Mouse (Mus musculus) right cerebral cortex, adult 2 months (tissue): ENCODE data around the gene Sec13.
A peak's percentile ranks its signal among the peaks of the same experiment; 100 is the strongest.
"Not testable (repeated sequence)": the region's sequence is repeated elsewhere in the genome, so short reads cannot be mapped to it uniquely, and the experiment has no call there.

Source experiments
- DNase-seq, 2 experiments: peaks; one replicate each; pipeline ENCODE4 v3.0.0; 2021 to 2022; ENCODE audit warnings: low spot score in 2 of 2

The Sec13 gene

DNA sequence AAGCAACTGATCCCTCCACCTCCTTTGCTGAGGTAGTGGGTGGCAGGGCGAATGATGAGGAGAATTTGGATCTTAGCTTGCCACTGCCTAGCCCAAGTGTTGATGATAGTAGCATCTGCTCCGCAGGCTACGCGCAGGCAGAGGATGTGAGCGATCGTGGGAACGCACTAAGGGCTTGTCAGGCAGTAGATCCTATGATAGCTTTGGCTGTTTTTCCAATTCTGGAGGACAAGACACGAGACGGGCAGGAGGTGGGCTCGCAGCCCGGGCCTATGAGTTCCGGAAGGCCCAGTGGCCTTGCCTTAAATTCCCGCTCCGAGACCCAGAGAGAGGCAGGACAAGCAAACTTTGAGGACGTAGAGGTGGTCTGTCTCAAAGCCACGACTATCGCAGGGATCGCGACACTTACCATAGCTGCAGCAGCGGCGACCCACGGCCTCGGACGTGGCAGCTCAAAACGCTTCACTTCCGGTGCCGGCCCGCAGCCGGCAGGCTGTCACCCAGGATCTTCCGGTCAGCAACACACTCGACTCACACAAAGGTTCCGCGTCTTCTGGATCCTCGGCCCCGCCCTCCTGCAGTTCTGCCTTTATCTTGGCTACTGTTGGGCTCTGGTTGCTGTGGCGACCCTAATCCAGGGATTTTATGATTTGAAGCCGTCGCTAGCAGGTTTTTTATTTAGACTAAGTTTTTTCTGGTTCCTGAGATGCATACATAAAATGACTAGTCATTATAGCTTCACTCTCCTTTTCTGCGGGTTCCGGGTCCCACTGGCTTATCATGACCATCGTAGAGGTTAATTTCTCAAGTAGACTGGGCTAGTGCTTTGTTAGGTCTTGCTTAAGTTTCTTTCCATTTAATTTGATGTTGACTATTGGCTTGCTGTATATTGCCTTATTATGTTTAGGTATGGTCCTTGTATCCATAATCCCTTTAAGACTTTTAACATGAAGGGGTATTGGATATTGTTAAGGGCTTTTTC, at the start of gene Sec13:
Gene Sec13 (minus strand): TSS at position 508 of the 982 bp plus-strand sequence.
- DNase-seq, result peak; percentile 90 to 91

DNA sequence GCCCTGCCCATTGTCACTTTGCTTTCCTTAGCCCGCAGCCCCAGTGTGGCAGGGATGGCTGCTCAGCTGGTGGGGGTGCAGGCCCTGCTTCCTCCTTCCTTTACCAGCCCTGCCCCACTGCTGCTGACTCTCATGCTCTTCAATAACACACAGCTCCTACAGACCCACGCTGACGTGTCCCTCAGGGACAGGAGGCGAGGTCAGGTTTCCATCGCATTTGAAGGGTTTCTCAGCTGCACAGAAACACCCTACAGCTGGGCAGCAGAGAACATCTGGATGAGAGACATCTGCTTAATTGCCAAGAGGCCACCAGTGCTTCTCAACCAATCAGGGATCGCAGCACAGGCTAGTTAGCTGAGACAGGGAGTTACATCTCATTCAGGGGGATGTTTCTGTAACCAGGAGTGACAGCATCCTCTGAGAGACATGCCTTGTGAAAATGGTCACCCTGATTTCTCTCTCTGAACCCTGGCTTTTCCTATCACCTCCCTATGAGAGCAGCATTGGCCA, 47.0 kb upstream of the Sec13 start:
- DNase-seq, result no peak

GRCm38 (mm10) chr6:113785658-113786057, 45.1 kb upstream of the Sec13 start:
- DNase-seq, result no peak

DNA sequence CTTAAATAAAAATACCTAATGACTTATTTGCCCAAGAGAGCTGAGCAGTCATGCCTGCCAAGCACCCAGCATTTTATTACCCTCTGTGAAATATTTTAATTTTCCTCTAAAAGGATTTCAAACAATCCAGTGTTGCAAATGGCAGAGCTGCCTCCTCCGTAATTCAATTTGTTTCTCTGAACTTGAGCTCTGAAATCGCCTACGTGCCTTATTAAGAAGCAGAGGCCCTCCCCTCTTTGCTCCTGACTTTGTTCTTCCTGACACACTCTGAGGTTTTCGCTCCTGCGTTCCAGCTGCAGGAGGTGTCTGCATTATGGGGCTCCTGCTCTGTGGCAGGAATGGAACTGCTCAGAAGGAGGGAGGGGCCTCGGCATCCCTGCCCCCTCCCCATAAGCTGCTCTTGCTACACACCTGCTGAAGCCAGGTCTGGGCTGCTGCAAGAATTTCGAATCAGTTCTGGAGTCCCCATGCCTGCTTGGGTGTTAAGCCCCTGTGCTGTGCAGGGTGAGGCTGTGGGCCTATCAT, 37.7 kb upstream of the Sec13 start:
- no peak for DNase-seq

GRCm38 (mm10) chr6:113768804-113769203, 28.3 kb upstream of the Sec13 start:
- peak; percentile 47 to 56 for DNase-seq

DNA sequence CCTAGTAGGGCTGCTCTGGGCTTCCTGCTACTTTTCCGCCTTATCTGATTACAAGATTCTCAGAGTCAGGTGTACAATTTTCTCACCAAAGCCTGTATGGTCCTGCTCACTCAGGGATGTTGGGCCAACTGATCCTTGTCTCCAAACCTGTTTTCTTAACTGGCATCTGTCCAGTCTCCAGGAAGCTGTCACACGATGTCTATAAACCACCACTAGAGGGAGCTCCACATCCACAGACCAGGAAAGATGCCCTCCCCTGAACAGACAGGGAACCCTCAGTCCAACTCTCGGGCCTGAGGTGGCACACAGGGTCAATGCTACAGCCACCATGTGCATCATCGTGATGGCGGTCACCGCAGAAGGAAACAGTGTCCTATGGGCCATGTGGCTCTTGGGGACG, 21.1 kb upstream of the Sec13 start:
- DNase-seq, result peak; percentile 47 to 65

GRCm38 (mm10) chr6:113749119-113749685, 8.7 kb upstream of the Sec13 start:
- no peak for DNase-seq

GRCm38 (mm10) chr6:113748351-113748750, 7.8 kb upstream of the Sec13 start:
- DNase-seq, result no peak

GRCm38 (mm10) chr6:113747284-113747683, 6.7 kb upstream of the Sec13 start:
- peak; percentile 47 to 58 for DNase-seq

GRCm38 (mm10) chr6:113745117-113745516, 4.6 kb upstream of the Sec13 start:
- no peak for DNase-seq

DNA sequence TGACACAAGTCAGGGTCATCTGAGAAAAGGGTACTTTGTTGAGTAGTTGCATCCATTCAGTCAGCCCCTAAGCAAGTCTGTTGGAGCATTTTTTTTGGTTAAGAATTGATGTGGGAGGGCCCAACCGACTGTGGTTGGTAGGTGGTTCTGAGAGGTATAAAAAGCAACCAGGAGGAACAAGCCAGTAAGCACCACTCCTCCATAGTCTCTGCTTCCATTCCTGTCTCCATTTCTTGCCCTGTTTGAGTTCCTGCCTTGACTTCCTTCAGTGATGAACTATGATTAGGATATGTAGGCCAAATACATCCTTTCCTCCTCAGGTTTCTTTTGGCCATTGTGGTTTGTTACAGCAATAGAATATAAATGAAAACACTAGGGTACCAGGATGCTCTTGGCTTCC, 2.6 kb upstream of the Sec13 start:
- DNase-seq, result no peak

- no peak for DNase-seq
These were observed 1.8 kb upstream of the Sec13 start for GRCm38 (mm10) chr6:113742321-113742720.

DNA sequence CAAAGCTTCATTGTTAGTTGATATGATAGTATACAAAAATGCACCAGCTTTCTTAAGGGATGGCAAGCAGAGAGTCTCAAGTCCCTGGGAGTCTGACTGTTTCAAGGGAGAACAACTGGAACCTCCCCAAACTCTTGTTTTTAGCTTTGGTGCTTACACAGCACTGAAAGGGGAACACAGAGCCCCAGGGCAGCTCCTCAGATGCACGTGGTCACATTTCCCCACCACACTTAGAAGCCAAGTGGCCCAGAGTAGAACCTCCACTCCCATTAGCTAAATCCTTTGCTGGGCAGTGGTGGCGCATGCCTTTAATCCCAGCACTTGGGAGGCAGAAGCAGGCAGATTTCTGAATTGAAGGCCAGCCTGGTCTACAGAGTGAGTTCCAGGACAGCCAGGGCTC, 882 bp upstream of the Sec13 start:
- no peak for DNase-seq

DNA sequence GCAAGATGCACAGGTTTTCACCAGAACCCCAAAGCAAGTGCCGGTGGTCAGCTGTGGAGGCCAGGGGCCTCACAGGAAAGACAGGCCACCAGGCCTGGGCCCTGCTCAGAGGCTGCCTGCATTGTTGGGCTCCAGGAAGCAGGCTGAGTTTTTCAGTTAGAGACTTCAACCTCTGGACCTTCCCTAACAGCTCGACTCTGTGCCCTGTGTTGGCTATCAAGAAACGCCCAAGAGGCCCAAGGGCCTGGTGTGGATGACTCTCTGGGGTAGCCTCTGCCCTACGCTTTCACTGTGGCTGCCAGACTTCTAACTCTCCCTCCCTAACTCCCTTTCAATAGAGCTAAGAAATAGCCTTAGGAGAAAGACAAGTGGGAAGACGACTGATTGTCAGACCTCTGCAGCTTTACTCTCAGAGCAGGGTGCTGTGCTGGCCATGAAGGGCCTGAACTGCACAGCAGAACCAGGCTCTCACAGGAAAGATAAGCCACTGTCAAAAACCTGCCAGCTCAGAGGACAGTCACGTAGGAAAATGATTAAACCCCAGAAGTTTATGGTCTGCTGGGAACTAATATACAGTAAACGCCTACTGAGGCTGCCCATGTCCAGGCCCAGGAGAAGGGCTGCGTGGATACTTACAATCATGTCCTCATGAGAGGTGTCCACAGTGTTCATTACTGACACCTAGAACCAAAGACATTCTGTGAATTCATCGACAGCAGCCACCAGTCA, 3.1 kb downstream of the Sec13 start:
- DNase-seq, result no peak

- DNase-seq, result no peak
These were observed 9.2 kb downstream of the Sec13 start for GRCm38 (mm10) chr6:113731296-113731695.

DNA sequence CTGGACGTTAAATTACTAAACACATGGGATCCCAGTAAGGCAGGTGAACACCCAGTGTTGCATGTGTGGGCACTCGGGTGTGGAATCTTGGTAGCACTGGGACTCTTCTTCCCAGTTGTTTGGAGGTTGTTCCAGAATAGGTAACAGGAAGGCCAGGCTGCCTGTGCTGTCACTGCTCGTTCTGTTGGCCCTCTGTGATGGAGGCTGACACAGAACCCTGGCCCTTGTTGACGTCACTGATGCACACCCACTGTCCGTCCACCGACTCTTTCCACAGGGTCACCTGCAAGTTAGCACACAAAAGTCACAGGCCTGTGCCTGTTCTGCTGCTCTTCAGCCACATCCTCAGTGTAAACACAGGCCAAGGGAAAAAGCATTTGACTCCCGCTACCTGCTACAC, 12.4 kb downstream of the Sec13 start:
- no peak for DNase-seq

- DNase-seq, result no peak
These were observed 19.5 kb downstream of the Sec13 start for GRCm38 (mm10) chr6:113721061-113721460.

- DNase-seq, result no peak
These were observed 20.7 kb downstream of the Sec13 start, which contains the start of gene Ghrl for GRCm38 (mm10) chr6:113719878-113720277. Gene Ghrl (minus strand): TSS chr6:113719880.

- DNase-seq, result no peak
These were observed 23.0 kb downstream of the Sec13 start for GRCm38 (mm10) chr6:113717541-113717940.

DNA sequence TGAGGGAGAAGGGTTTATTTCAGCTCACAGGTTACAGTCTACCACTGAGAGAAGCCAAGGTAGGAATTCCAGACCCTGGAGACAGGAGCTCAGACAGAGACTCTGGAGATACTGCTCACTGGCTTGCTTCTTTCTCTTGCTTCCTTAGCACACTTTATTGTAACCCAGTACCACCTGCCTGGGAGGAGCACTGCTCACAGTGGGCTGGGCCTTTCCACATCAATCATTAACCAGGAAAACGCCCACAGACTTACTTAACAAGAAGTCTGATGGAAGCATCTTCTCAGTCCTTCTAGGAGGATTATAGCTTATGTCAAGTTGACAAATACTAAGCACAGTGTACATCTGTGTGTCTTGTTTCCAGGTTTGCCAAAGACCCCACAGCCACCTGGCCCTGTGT, 25.7 kb downstream of the Sec13 start:
- no peak for DNase-seq

- no peak for DNase-seq
These were observed 26.3 kb downstream of the Sec13 start for GRCm38 (mm10) chr6:113714276-113714675.

- not testable (repeated sequence) for DNase-seq
These were observed 27.2 kb downstream of the Sec13 start for GRCm38 (mm10) chr6:113713389-113713788.
